Mouse (Mus musculus): Measurements from ENCODE around the gene Clptm1.
"Not testable (repeated sequence)": the region's sequence is repeated elsewhere in the genome, so short reads cannot be mapped to it uniquely, and the experiment has no call there.

Clptm1 gene

GRCm38 (mm10) chr7:19604606-19605214, 60.1 kb downstream of the Clptm1 start:
- not testable (repeated sequence) for DNase-seq

GRCm38 (mm10) chr7:19603849-19604605, 60.8 kb downstream of the Clptm1 start, which contains the start of gene Clasrp:
Clasrp (minus strand) TSS chr7:19604486.
- peak; percentile 98 for DNase-seq

GRCm38 (mm10) chr7:19603055-19603454, 61.8 kb downstream of the Clptm1 start:
- DNase-seq = no peak

- DNase-seq = no peak
These were observed 64.3 kb downstream of the Clptm1 start for GRCm38 (mm10) chr7:19600562-19600961.

GRCm38 (mm10) chr7:19593061-19593730, 71.6 kb downstream of the Clptm1 start:
- DNase-seq = no peak

- DNase-seq = peak; percentile 87 to 89
These were observed 74.9 kb downstream of the Clptm1 start for GRCm38 (mm10) chr7:19589917-19590316.

- DNase-seq = peak; percentile 70 to 73
These were observed 75.6 kb downstream of the Clptm1 start for GRCm38 (mm10) chr7:19589207-19589606.

GRCm38 (mm10) chr7:19586269-19586668, 78.6 kb downstream of the Clptm1 start:
- DNase-seq = no peak

Data from B cell, adult 2 months (primary cell).